Mouse (Mus musculus): ENCODE data around the gene Rnf113a2.

Gene Rnf113a2

GRCm38 (mm10) chr12:84416834-84417604 lies at the start of gene Rnf113a2:
Rnf113a2 (plus strand) TSS chr12:84417196.
- peak; percentile 86 to 93 for DNase-seq

GRCm38 (mm10) chr12:84371647-84372046 lies 45.3 kb upstream of the Rnf113a2 start:
- no peak for DNase-seq

GRCm38 (mm10) chr12:84373831-84374481 lies 43.0 kb upstream of the Rnf113a2 start:
- DNase-seq, result no peak

GRCm38 (mm10) chr12:84382369-84382768 lies 34.6 kb upstream of the Rnf113a2 start:
- DNase-seq, result no peak

GRCm38 (mm10) chr12:84384644-84385081 lies 32.3 kb upstream of the Rnf113a2 start:
- peak; percentile 85 to 92 for DNase-seq

GRCm38 (mm10) chr12:84385408-84385807 lies 31.6 kb upstream of the Rnf113a2 start:
- DNase-seq, result no peak

- DNase-seq, result peak; percentile 56 to 76
Observed at GRCm38 (mm10) chr12:84388097-84388496, 28.9 kb upstream of the Rnf113a2 start.

- DNase-seq, result peak; percentile 26 to 33
Observed at GRCm38 (mm10) chr12:84388774-84389400, 28.1 kb upstream of the Rnf113a2 start.

- no peak for DNase-seq
Observed at GRCm38 (mm10) chr12:84390336-84390735, 26.7 kb upstream of the Rnf113a2 start.

GRCm38 (mm10) chr12:84392681-84393080 lies 24.3 kb upstream of the Rnf113a2 start:
- no peak for DNase-seq

- DNase-seq, result no peak
Observed at GRCm38 (mm10) chr12:84393847-84394246, 23.1 kb upstream of the Rnf113a2 start.

- no peak for DNase-seq
Observed at GRCm38 (mm10) chr12:84396947-84397679, 19.9 kb upstream of the Rnf113a2 start.

GRCm38 (mm10) chr12:84397685-84398084 lies 19.3 kb upstream of the Rnf113a2 start:
- DNase-seq, result no peak

GRCm38 (mm10) chr12:84398629-84399028 lies 18.4 kb upstream of the Rnf113a2 start:
- DNase-seq, result no peak

GRCm38 (mm10) chr12:84399135-84399534 lies 17.9 kb upstream of the Rnf113a2 start:
- no peak for DNase-seq

GRCm38 (mm10) chr12:84399663-84400062 lies 17.3 kb upstream of the Rnf113a2 start:
- peak; percentile 61 to 76 for DNase-seq

GRCm38 (mm10) chr12:84400068-84400467 lies 16.9 kb upstream of the Rnf113a2 start:
- no peak for DNase-seq

- DNase-seq, result peak; percentile 76 to 79
Observed at GRCm38 (mm10) chr12:84400653-84401052, 16.3 kb upstream of the Rnf113a2 start.

- DNase-seq, result peak; percentile 56 to 59
Observed at GRCm38 (mm10) chr12:84402923-84403322, 14.1 kb upstream of the Rnf113a2 start.

- DNase-seq, result no peak
Observed at GRCm38 (mm10) chr12:84404541-84404940, 12.5 kb upstream of the Rnf113a2 start.

GRCm38 (mm10) chr12:84407259-84407658 lies 9.7 kb upstream of the Rnf113a2 start:
- DNase-seq, result no peak

- DNase-seq, result peak; percentile 30 to 48
Observed at GRCm38 (mm10) chr12:84407874-84408818, 8.8 kb upstream of the Rnf113a2 start.
